In the genomic region with DNA sequence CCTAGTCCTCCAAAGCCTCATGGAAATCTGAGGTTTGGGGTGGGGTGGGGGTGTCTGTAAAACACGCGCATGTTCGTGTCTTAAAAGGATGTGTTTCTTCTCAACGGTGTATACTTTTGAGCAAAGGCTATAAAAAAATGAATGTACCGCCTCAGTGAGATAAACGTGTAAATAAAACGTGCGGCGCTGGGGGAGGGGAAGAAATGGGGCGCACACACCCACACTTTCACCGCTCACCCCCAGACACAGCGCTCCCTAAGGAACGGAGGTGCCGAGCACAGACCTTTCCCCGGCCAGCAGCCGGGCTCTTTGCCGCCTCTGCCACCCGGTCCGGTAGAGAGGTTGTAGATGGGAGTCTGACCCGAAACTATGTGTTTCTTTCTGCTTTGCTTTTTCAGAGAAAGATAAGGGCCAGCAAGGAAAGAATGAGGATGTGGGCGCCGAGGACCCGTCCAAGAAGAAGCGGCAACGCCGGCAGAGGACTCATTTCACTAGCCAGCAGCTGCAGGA, we compare ENCODE assay signal across 8 mouse cellular contexts. TPM values are rescaled to one million over a fixed set of nuclear protein-coding genes. Genes with fewer than 3 reads are reported as not detected.
DNase-seq lines count a peak whose midpoint lies in the region; ATAC-seq and TF ChIP-seq lines count a peak whose summit lies in the region.

No protein-coding gene starts in this region.

- ATAC-seq in lung, embryonic 16.5 days (ENCODE audit: low read depth), result no peak
- ATAC-seq in limb, embryonic 14.5 days (ENCODE audit: low FRiP score, low read depth), result no peak
- no peak for ATAC-seq in stomach, postnatal 0 days (ENCODE audit: low FRiP score, low TSS enrichment)
- no peak for ATAC-seq in CD4-positive, CD25-positive, alpha-beta regulatory T cell, adult 4 months

- peak overlapping the region; percentile 64 for H3K4me3 ChIP-seq in lung, embryonic 16.5 days (ENCODE audit: low read length)
- no peak overlapping the region for H3K4me3 ChIP-seq in lung, adult 2 months (replicated peaks; ENCODE audit: extremely low read depth, low read depth, low read length)
- H3K4me3 ChIP-seq in limb, embryonic 14.5 days (replicated peaks; ENCODE audit: low read length), result peak overlapping the region; percentile 49
- H3K4me3 ChIP-seq in stomach, postnatal 0 days (ENCODE audit: low read depth, low read length), result peak overlapping the region; percentile 59

- TF ChIP-seq POLR2A in lung, adult 2 months (IDR thresholded peaks at IDR 0.05; ENCODE audit: borderline replicate concordance, extremely low read depth, low read depth, low read length), result no peak
- TF ChIP-seq POLR2A in limb, embryonic 14.5 days (IDR thresholded peaks at IDR 0.05; ENCODE audit: borderline replicate concordance, extremely low read depth, insufficient read depth, insufficient read length), result no peak

- DNase-seq in adrenal gland, postnatal 10 days, result peak; percentile 10
- no peak for DNase-seq in adrenal gland, postnatal 4 days (ENCODE audit: low spot score in 2 of 2)
- no peak for DNase-seq in lung, adult 2 months
- no peak for DNase-seq in limb, embryonic 14.5 days (ENCODE audit: low spot score)
- DNase-seq in stomach, postnatal 0 days (ENCODE audit: low spot score), result no peak
- DNase-seq in urinary bladder, postnatal 36 days (ENCODE audit: low spot score in 2 of 2), result no peak

- TF ChIP-seq CTCF in lung, adult 2 months (IDR thresholded peaks at IDR 0.05; ENCODE audit: insufficient read depth, low read length), result no peak
- TF ChIP-seq CTCF in stomach, postnatal 0 days (IDR thresholded peaks at IDR 0.05; ENCODE audit: low read depth), result no peak

- no peak overlapping the region for H3K27ac ChIP-seq in lung, embryonic 16.5 days (ENCODE audit: low read length)
- no peak overlapping the region for H3K27ac ChIP-seq in limb, embryonic 14.5 days (replicated peaks; ENCODE audit: low read depth, low read length)
- H3K27ac ChIP-seq in stomach, postnatal 0 days (replicated peaks), result peak overlapping the region; percentile 13; the same call in 1 of the 2 replicates

- H3K9ac ChIP-seq in lung, embryonic 16.5 days (ENCODE audit: low read length), result no peak overlapping the region
- 0 out of 2 replicates have a peak overlapping the region, but pooled peaks have one; percentile 36 for H3K9ac ChIP-seq in limb, embryonic 14.5 days (ENCODE audit: low read depth, low read length, severe bottlenecking)
- H3K9ac ChIP-seq in stomach, postnatal 0 days (ENCODE audit: low read length), result peak overlapping the region; percentile 53

- 0 out of 2 replicates have a peak overlapping the region, but pooled peaks have one; percentile 1 for H3K4me2 ChIP-seq in lung, embryonic 16.5 days (ENCODE audit: low read depth, low read length)
- peak overlapping the region; percentile 17; the same call in 1 of the 2 replicates for H3K4me2 ChIP-seq in limb, embryonic 14.5 days (replicated peaks; ENCODE audit: low read depth, low read length, severe bottlenecking)
- H3K4me2 ChIP-seq in stomach, postnatal 0 days (replicated peaks; ENCODE audit: low read depth), result peak overlapping the region; percentile 78

- peaks cover 15% of the 10 kb centered on the region for H3K4me1 ChIP-seq in lung, embryonic 16.5 days (replicated peaks; ENCODE audit: control insufficient read depth, insufficient read depth, low read length)
- peaks cover 11% of the 10 kb centered on the region for H3K4me1 ChIP-seq in lung, adult 2 months (ENCODE audit: control insufficient read depth, insufficient read depth, low read length)
- peaks cover 14% of the 10 kb centered on the region for H3K4me1 ChIP-seq in limb, embryonic 14.5 days (ENCODE audit: control insufficient read depth, insufficient read depth, low read length)
- peaks cover 3% of the 10 kb centered on the region; the same call in 1 of the 2 replicates for H3K4me1 ChIP-seq in stomach, postnatal 0 days (replicated peaks; ENCODE audit: control insufficient read depth, insufficient read depth)

- 3% methylated on average over 26 of the region's 26 CpGs for WGBS in lung, embryonic 16.5 days
- 6% methylated on average over 26 of the region's 26 CpGs for WGBS in lung, adult 2 months
- 2% methylated on average over 26 of the region's 26 CpGs for WGBS in limb, embryonic 14.5 days
- WGBS in stomach, postnatal 0 days, result 6% methylated on average over 26 of the region's 26 CpGs

- no peak for TF ChIP-seq EP300 in stomach, postnatal 0 days (optimal IDR thresholded peaks at IDR 0.05)

- no peaks in the 10 kb centered on the region for H3K9me3 ChIP-seq in lung, embryonic 16.5 days (ENCODE audit: control insufficient read depth, low read length)
- H3K9me3 ChIP-seq in limb, embryonic 14.5 days (ENCODE audit: control insufficient read depth, low read length), result no peaks in the 10 kb centered on the region
- H3K9me3 ChIP-seq in stomach, postnatal 0 days (ENCODE audit: control insufficient read depth, low read length), result no peaks in the 10 kb centered on the region

- H3K27me3 ChIP-seq in lung, embryonic 16.5 days (ENCODE audit: control insufficient read depth, insufficient read depth, low read depth, low read length), result peaks cover 86% of the 10 kb centered on the region
- H3K27me3 ChIP-seq in limb, embryonic 14.5 days (ENCODE audit: control insufficient read depth, insufficient read depth, low read length), result peaks cover 95% of the 10 kb centered on the region
- peaks cover 17% of the 10 kb centered on the region; the same call in 1 of the 2 replicates for H3K27me3 ChIP-seq in stomach, postnatal 0 days (ENCODE audit: control insufficient read depth, insufficient read depth, low read length)

- no peaks in the 10 kb centered on the region for H3K36me3 ChIP-seq in lung, embryonic 16.5 days (ENCODE audit: control insufficient read depth, insufficient read depth, low read length)
- H3K36me3 ChIP-seq in limb, embryonic 14.5 days (ENCODE audit: control insufficient read depth, insufficient read depth, low read length), result no peaks in the 10 kb centered on the region
- no peaks in the 10 kb centered on the region for H3K36me3 ChIP-seq in stomach, postnatal 0 days (ENCODE audit: control insufficient read depth, insufficient read depth, low read length)

RNA-seq across cellular contexts. Expression of a gene that starts 15.6 kb away (rescaled TPM):
- under 1 TPM; 0.72 to 0.79 TPM for total RNA-seq in adrenal gland, postnatal 10 days (2021)
- total RNA-seq in adrenal gland, postnatal 4 days (2021), result 1 to 10 TPM in 1 of 2 experiments, under 1 TPM in 1; 0.53 to 1.5 TPM
- polyA plus RNA-seq in lung, embryonic 16.5 days (2015; fragmentation: Nextera tagmentation; extraction: Ambion mirVana), result 4.0 and 7.0 TPM in 2 replicates
- 0.96 and 2.1 TPM in 2 replicates for polyA plus RNA-seq in lung, adult 2 months (2012; rRNA removed)
- 13.3 and 16.0 TPM in 2 replicates for polyA plus RNA-seq in limb, embryonic 14.5 days (2012; rRNA removed)
- polyA plus RNA-seq in limb, embryonic 14.5 days (2014; fragmentation: Nextera tagmentation; extraction: Ambion mirVana), result 11.9 and 12.2 TPM in 2 replicates
- 9.7 and 10.8 TPM in 2 replicates for polyA plus RNA-seq in stomach, postnatal 0 days (2015; fragmentation: Nextera tagmentation; extraction: Ambion mirVana)
- polyA plus RNA-seq in CD4-positive, CD25-positive, alpha-beta regulatory T cell, adult 4 months (2017; shearing (Covaris generic)), result under 1 TPM; 0.42 to 0.55 TPM

Comparison
In these comparisons a context has a peak if more than half of its experiments do, and no peak if none do; other contexts are left out.
1. H3K4me2 ChIP-seq: peak in every context shown above with its lines; median percentile 78 in stomach, postnatal 0 days; 17 in limb, embryonic 14.5 days; 1 in lung, embryonic 16.5 days.